Mouse (Mus musculus) midbrain, embryonic 11.5 days (tissue): Measurements from ENCODE around the gene 9930022D16Rik. TPM values are rescaled to one million over a fixed set of nuclear protein-coding genes. Genes with fewer than 3 reads are reported as not detected.

Experiments used
- ATAC-seq: fragments of 200-750 bp; cut with Nextera tagmentation; 2 replicates; pipeline ENCODE4 v1.8.0; 2017; ENCODE audit warnings: moderate TSS enrichment, moderate library complexity; ENCODE audit not compliant: low FRiP score
- DNase-seq: peaks from one replicate; pipeline ENCODE4 v3.0.0; 2015; ENCODE audit warnings: low spot score; ENCODE audit errors: missing footprints
- H3K27ac ChIP-seq: fragments of 300-500 bp; sonication (generic); 2 replicates; pipeline ENCODE4 v1.5.1; 2014; ENCODE audit warnings: low read depth, low read length
- H3K27me3 ChIP-seq: fragments of 300-500 bp; sonication (generic); 2 replicates; pipeline ENCODE4 v1.6.1; 2014; ENCODE audit warnings: mild to moderate bottlenecking, low read length, moderate library complexity, mixed read lengths; ENCODE audit not compliant: control insufficient read depth, insufficient read depth
- H3K36me3 ChIP-seq: fragments of 300-500 bp; sonication (generic); 2 replicates; pipeline ENCODE4 v1.6.1; 2014; ENCODE audit warnings: mild to moderate bottlenecking, low read length, moderate library complexity, mixed read lengths; ENCODE audit not compliant: control insufficient read depth, insufficient read depth
- H3K4me1 ChIP-seq: fragments of 300-500 bp; sonication (generic); 2 replicates; pipeline ENCODE4 v1.6.1; 2014; ENCODE audit warnings: low read length; ENCODE audit not compliant: control insufficient read depth, insufficient read depth
- H3K4me2 ChIP-seq: fragments of 300-500 bp; sonication (generic); 2 replicates; pipeline ENCODE4 v1.6.1; 2014; ENCODE audit warnings: mild to moderate bottlenecking, moderate library complexity
- H3K4me3 ChIP-seq: fragments of 300-500 bp; sonication (generic); 2 replicates; pipeline ENCODE4 v1.5.1; 2014; ENCODE audit warnings: low read depth, low read length
- H3K9ac ChIP-seq: fragments of 300-500 bp; sonication (generic); 2 replicates; pipeline ENCODE4 v1.6.1; 2014; ENCODE audit warnings: low read length
- H3K9me3 ChIP-seq: fragments of 300-500 bp; sonication (generic); 2 replicates; pipeline ENCODE4 v1.6.1; 2016; ENCODE audit warnings: low read length; ENCODE audit not compliant: control insufficient read depth
- WGBS: fragments of 180-500 bp; shearing (Covaris S2); extraction: QIAGEN DNeasy Blood & Tissue Kit; methylation state at CpG from one replicate; pipeline ENCODE4 v1.1.7; 2014; 5-methylcytosine and 5-hydroxymethylcytosine counted together
- polyA plus RNA-seq: library from polyadenylated mRNA; unstranded; fragments of >200 nt; fragmentation: Nextera tagmentation; extraction: Ambion mirVana; gene quantifications from 2 replicates; pipeline ENCODE4 v1.2.1, GENCODE M21; 2014

9930022D16Rik gene
- polyA plus RNA-seq, 1 experiment from 2014 or later = not detected

- peaks cover 2% of the 10 kb centered on the region; the same call in 1 of the 2 replicates for H3K36me3 ChIP-seq
- H3K4me2 ChIP-seq = no peak overlapping the region
- ATAC-seq (peak; percentile 59; the same call in 1 of the 2 replicates), DNase-seq (no peak)
- no peaks in the 10 kb centered on the region for H3K27me3 ChIP-seq
- H3K9ac ChIP-seq = no peak overlapping the region
- WGBS = 74% methylated on average over 10 of the region's 10 CpGs
- H3K27ac ChIP-seq = no peak overlapping the region
- no peak overlapping the region for H3K4me3 ChIP-seq
- H3K9me3 ChIP-seq = no peaks in the 10 kb centered on the region
- no peaks in the 10 kb centered on the region; the same call in none of the 2 replicates for H3K4me1 ChIP-seq
These were observed 36.2 kb upstream of the 9930022D16Rik start for GRCm38 (mm10) chr11:109377477-109377876.

GRCm38 (mm10) chr11:109378051-109378450, 35.7 kb upstream of the 9930022D16Rik start:
- H3K9me3 ChIP-seq = no peaks in the 10 kb centered on the region
- WGBS = 72% methylated on average over 7 of the region's 7 CpGs

GRCm38 (mm10) chr11:109380662-109381061, 33.1 kb upstream of the 9930022D16Rik start:
- ATAC-seq (no peak), DNase-seq (no peak)
- 87% methylated on average over 5 of the region's 5 CpGs for WGBS
- H3K4me2 ChIP-seq = no peak overlapping the region
- H3K36me3 ChIP-seq = no peaks in the 10 kb centered on the region
- no peak overlapping the region for H3K4me3 ChIP-seq
- H3K27me3 ChIP-seq = no peaks in the 10 kb centered on the region
- H3K27ac ChIP-seq = no peak overlapping the region
- H3K9me3 ChIP-seq = no peaks in the 10 kb centered on the region
- no peak overlapping the region for H3K9ac ChIP-seq
- no peaks in the 10 kb centered on the region; the same call in none of the 2 replicates for H3K4me1 ChIP-seq

More at GRCm38 (mm10) chr11:109378051-109378450, 35.7 kb upstream of the 9930022D16Rik start:
- Histone ChIP-seq H3K27ac (no peak overlapping the region), H3K4me1 (no peaks in the 10 kb centered on the region; the same call in none of the 2 replicates), H3K9ac (no peak overlapping the region), H3K36me3 (peaks cover 2% of the 10 kb centered on the region; the same call in 1 of the 2 replicates), H3K4me2 (no peak overlapping the region), H3K27me3 (no peaks in the 10 kb centered on the region), H3K4me3 (no peak overlapping the region)
- ATAC-seq = no peak
- no peak for DNase-seq

- H3K4me2 ChIP-seq = no peak overlapping the region
- H3K9me3 ChIP-seq = no peaks in the 10 kb centered on the region
- DNase-seq (no peak), ATAC-seq (no peak)
- H3K9ac ChIP-seq = no peak overlapping the region
- 94% methylated on average over 8 of the region's 8 CpGs for WGBS
- no peaks in the 10 kb centered on the region for H3K36me3 ChIP-seq
- H3K4me3 ChIP-seq = no peak overlapping the region
- no peaks in the 10 kb centered on the region for H3K4me1 ChIP-seq
- H3K27me3 ChIP-seq = no peaks in the 10 kb centered on the region
- H3K27ac ChIP-seq = no peak overlapping the region
These were observed 28.4 kb upstream of the 9930022D16Rik start for GRCm38 (mm10) chr11:109385296-109385695.

GRCm38 (mm10) chr11:109389046-109389445, 24.7 kb upstream of the 9930022D16Rik start:
- Histone ChIP-seq H3K4me3 (no peak overlapping the region), H3K4me2 (no peak overlapping the region), H3K27me3 (no peaks in the 10 kb centered on the region), H3K27ac (no peak overlapping the region), H3K9ac (no peak overlapping the region), H3K9me3 (no peaks in the 10 kb centered on the region), H3K36me3 (no peaks in the 10 kb centered on the region), H3K4me1 (no peaks in the 10 kb centered on the region)
- DNase-seq (no peak), ATAC-seq (no peak)
- WGBS = 93% methylated on average over 5 of the region's 5 CpGs

- Histone ChIP-seq H3K27me3 (no peaks in the 10 kb centered on the region), H3K27ac (no peak overlapping the region), H3K4me3 (no peak overlapping the region), H3K9me3 (no peaks in the 10 kb centered on the region), H3K36me3 (no peaks in the 10 kb centered on the region; the same call in 1 of the 2 replicates), H3K9ac (no peak overlapping the region), H3K4me2 (no peak overlapping the region), H3K4me1 (no peaks in the 10 kb centered on the region)
- ATAC-seq = no peak
- WGBS = 87% methylated on average over 7 of the region's 7 CpGs
- DNase-seq = no peak
These were observed 22.5 kb upstream of the 9930022D16Rik start for GRCm38 (mm10) chr11:109391200-109391599.

GRCm38 (mm10) chr11:109391760-109392159, 22.0 kb upstream of the 9930022D16Rik start:
- ATAC-seq (no peak), DNase-seq (no peak)
- H3K4me1 ChIP-seq = no peaks in the 10 kb centered on the region
- no peaks in the 10 kb centered on the region for H3K9me3 ChIP-seq
- no peak overlapping the region for H3K4me2 ChIP-seq
- no peak overlapping the region for H3K9ac ChIP-seq
- H3K36me3 ChIP-seq = no peaks in the 10 kb centered on the region; the same call in 1 of the 2 replicates
- no peak overlapping the region for H3K4me3 ChIP-seq
- H3K27me3 ChIP-seq = no peaks in the 10 kb centered on the region
- H3K27ac ChIP-seq = no peak overlapping the region
- 52% methylated on average over 7 of the region's 7 CpGs for WGBS

GRCm38 (mm10) chr11:109392601-109393000, 21.1 kb upstream of the 9930022D16Rik start:
- DNase-seq = no peak
- Histone ChIP-seq H3K4me2 (no peak overlapping the region), H3K27me3 (no peaks in the 10 kb centered on the region), H3K9me3 (no peaks in the 10 kb centered on the region), H3K9ac (no peak overlapping the region), H3K4me3 (no peak overlapping the region), H3K4me1 (no peaks in the 10 kb centered on the region), H3K27ac (no peak overlapping the region), H3K36me3 (peaks cover 2% of the 10 kb centered on the region; the same call in 1 of the 2 replicates)
- 92% methylated on average over 9 of the region's 9 CpGs for WGBS
- ATAC-seq = no peak

- H3K36me3 ChIP-seq = peaks cover 2% of the 10 kb centered on the region; the same call in 1 of the 2 replicates
- H3K27me3 ChIP-seq = no peaks in the 10 kb centered on the region
- ATAC-seq (no peak), DNase-seq (no peak)
- no peaks in the 10 kb centered on the region for H3K9me3 ChIP-seq
- WGBS = 90% methylated on average over 9 of the region's 9 CpGs
- no peak overlapping the region for H3K9ac ChIP-seq
- no peaks in the 10 kb centered on the region for H3K4me1 ChIP-seq
- no peak overlapping the region for H3K27ac ChIP-seq
- H3K4me3 ChIP-seq = no peak overlapping the region
- H3K4me2 ChIP-seq = no peak overlapping the region
These were observed 19.0 kb upstream of the 9930022D16Rik start for GRCm38 (mm10) chr11:109394758-109395157.
